Mouse (Mus musculus) embryonic facial prominence, embryonic 15.5 days (tissue): ENCODE measurements around the gene Ucp1. TPM values are rescaled to one million over a fixed set of nuclear protein-coding genes. Genes with fewer than 3 reads are reported as not detected.

Experiments
- ATAC-seq: fragments of 200-750 bp; cut with Nextera tagmentation; 2 replicates; pipeline ENCODE4 v1.8.0; 2017; ENCODE audit warnings: low read depth, moderate TSS enrichment; ENCODE audit not compliant: insufficient number of reproducible peaks, low FRiP score, low TSS enrichment
- H3K27ac ChIP-seq: fragments of 300-500 bp; sonication (generic); replicated peaks from 2 replicates; pipeline ENCODE4 v1.5.1; 2015; ENCODE audit warnings: mild to moderate bottlenecking, inconsistent platforms
- H3K27me3 ChIP-seq: fragments of 300-500 bp; sonication (generic); 2 replicates; pipeline ENCODE4 v1.6.1; 2015; ENCODE audit warnings: inconsistent platforms
- H3K36me3 ChIP-seq: fragments of 300-500 bp; sonication (generic); 2 replicates; pipeline ENCODE4 v1.6.1; 2015; ENCODE audit warnings: mild to moderate bottlenecking, inconsistent platforms
- H3K4me1 ChIP-seq: fragments of 300-500 bp; sonication (generic); 2 replicates; pipeline ENCODE4 v1.6.1; 2015; ENCODE audit warnings: inconsistent platforms
- H3K4me2 ChIP-seq: fragments of 300-500 bp; sonication (generic); replicated peaks from 2 replicates; pipeline ENCODE4 v1.6.1; 2015; ENCODE audit warnings: mild to moderate bottlenecking, inconsistent platforms
- H3K4me3 ChIP-seq: fragments of 300-500 bp; sonication (generic); replicated peaks from 2 replicates; pipeline ENCODE4 v1.5.1; 2015; ENCODE audit warnings: mild to moderate bottlenecking, inconsistent platforms
- H3K9ac ChIP-seq: fragments of 300-500 bp; sonication (generic); 2 replicates; pipeline ENCODE4 v1.6.1; 2015; ENCODE audit warnings: inconsistent platforms
- H3K9me3 ChIP-seq: fragments of 300-500 bp; sonication (generic); replicated peaks from 2 replicates; pipeline ENCODE4 v1.6.1; 2016; ENCODE audit warnings: inconsistent platforms
- WGBS: fragments of 180-500 bp; shearing (Covaris S2); methylation state at CpG from one replicate; pipeline ENCODE4 v1.1.7; 2015; 5-methylcytosine and 5-hydroxymethylcytosine counted together
- polyA plus RNA-seq: library from polyadenylated mRNA; unstranded; fragments of >200 nt; fragmentation: Nextera tagmentation; extraction: Ambion mirVana; gene quantifications from 2 replicates; pipeline ENCODE4 v1.2.1, GENCODE M21; 2015

Ucp1 gene
- polyA plus RNA-seq, 1 experiment from 2014 or later = 0.13 TPM

- peak within 1 kb of the TSS; percentile 84 for H3K27ac ChIP-seq
- peak; percentile 98 for ATAC-seq
- peak within 1 kb of the TSS; percentile 82 for H3K4me3 ChIP-seq
- H3K4me1 ChIP-seq = peaks cover 4% of the 10 kb centered on the region; the same call in 1 of the 2 replicates
- H3K36me3 ChIP-seq = peaks cover 9% of the 10 kb centered on the region; the same call in 1 of the 2 replicates
- no peaks in the 10 kb centered on the region for H3K9me3 ChIP-seq
- H3K4me2 ChIP-seq = peak within 1 kb of the TSS; percentile 88
- H3K27me3 ChIP-seq = no peaks in the 10 kb centered on the region; the same call in 1 of the 2 replicates
- H3K9ac ChIP-seq = peak within 1 kb of the TSS; percentile 61
- WGBS = under 1% methylated on average over 85 of the region's 85 CpGs
Observed at GRCm38 (mm10) chr8:83331899-83332697, 41.9 kb downstream of the Ucp1 start, which contains the start of gene Elmod2. Elmod2 (minus strand) TSS chr8:83332486.

GRCm38 (mm10) chr8:83332864-83333263 lies 42.7 kb downstream of the Ucp1 start:
- Histone ChIP-seq H3K36me3 (0 out of 2 replicates have a peak, but pooled peaks cover under 1% of the 10 kb centered on the region), H3K4me2 (peak overlapping the region; percentile 88), H3K27me3 (no peaks in the 10 kb centered on the region; the same call in 1 of the 2 replicates), H3K9ac (no peak overlapping the region), H3K27ac (no peak overlapping the region; the same call in 1 of the 2 replicates), H3K4me1 (peaks cover 4% of the 10 kb centered on the region; the same call in 1 of the 2 replicates), H3K9me3 (no peaks in the 10 kb centered on the region), H3K4me3 (peak overlapping the region; percentile 82)
- no peak for ATAC-seq
- 5% methylated on average over 7 of the region's 7 CpGs for WGBS

DNA sequence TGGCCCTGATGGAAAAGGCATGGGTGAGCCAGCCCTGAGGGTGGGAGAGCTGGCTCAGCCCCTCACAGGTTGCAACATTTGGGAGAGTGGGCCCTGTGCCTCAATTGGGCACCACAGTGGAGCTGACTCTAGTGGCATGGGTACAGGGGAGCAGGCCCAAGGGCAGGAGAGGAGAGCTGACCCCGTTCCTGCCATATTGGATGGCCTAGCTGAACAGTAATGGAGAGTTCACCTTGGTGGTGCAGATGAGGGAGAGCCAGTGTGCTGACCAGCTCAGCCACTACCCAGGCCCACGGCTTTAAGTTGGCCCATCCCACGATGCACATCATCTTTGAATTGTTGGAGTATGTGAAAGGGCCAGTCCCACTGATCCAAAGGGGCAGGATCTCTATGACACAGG lies 51.9 kb downstream of the Ucp1 start:
- Histone ChIP-seq H3K27ac (no peak overlapping the region), H3K9ac (no peak overlapping the region), H3K27me3 (no peaks in the 10 kb centered on the region), H3K9me3 (no peaks in the 10 kb centered on the region), H3K4me3 (no peak overlapping the region), H3K4me2 (no peak overlapping the region), H3K4me1 (no peaks in the 10 kb centered on the region), H3K36me3 (no peaks in the 10 kb centered on the region)
- WGBS = 93% methylated on average over 3 of the region's 3 CpGs
- ATAC-seq = no peak

GRCm38 (mm10) chr8:83342693-83343092 lies 52.5 kb downstream of the Ucp1 start:
- no peaks in the 10 kb centered on the region for H3K4me1 ChIP-seq
- no peak overlapping the region for H3K27ac ChIP-seq
- no peak overlapping the region for H3K9ac ChIP-seq
- H3K4me2 ChIP-seq = no peak overlapping the region
- H3K9me3 ChIP-seq = no peaks in the 10 kb centered on the region
- no peak overlapping the region for H3K4me3 ChIP-seq
- no peaks in the 10 kb centered on the region for H3K36me3 ChIP-seq
- no peak for ATAC-seq
- H3K27me3 ChIP-seq = no peaks in the 10 kb centered on the region

Other genes starting within 250 kb of the Ucp1 start
- 1.7 and 2.0 TPM in 2 replicates for gene Tbc1d9, start 125.0 kb upstream of the Ucp1 start, polyA plus RNA-seq
- 2.3 TPM in 2 replicates for gene Gm10645, start 124.2 kb upstream of the Ucp1 start, polyA plus RNA-seq
- gene Elmod2, start 42.1 kb downstream of the Ucp1 start, polyA plus RNA-seq = 16.4 and 16.5 TPM in 2 replicates
- gene Mgat4d, start 58.1 kb downstream of the Ucp1 start, polyA plus RNA-seq = not detected in 2 replicates
- 3.1 and 6.0 TPM in 2 replicates for gene Clgn, start 99.5 kb downstream of the Ucp1 start, polyA plus RNA-seq
- gene Scoc, start 168.0 kb downstream of the Ucp1 start, polyA plus RNA-seq = 99.0 and 103 TPM in 2 replicates
- gene Olfr370, start 245.4 kb downstream of the Ucp1 start, polyA plus RNA-seq = 0.14 and 0.36 TPM in 2 replicates